Mouse (Mus musculus) layer of hippocampus, adult 9-10 months (tissue): ENCODE results near the gene Lrrc8b.

Experiments used
- DNase-seq: peaks from one replicate; pipeline ENCODE4 v3.0.0; 2022; ENCODE audit warnings: low spot score

Lrrc8b gene

GRCm38 (mm10) chr5:105418851-105419250 lies 3.3 kb downstream of the Lrrc8b start:
- no peak for DNase-seq

DNA sequence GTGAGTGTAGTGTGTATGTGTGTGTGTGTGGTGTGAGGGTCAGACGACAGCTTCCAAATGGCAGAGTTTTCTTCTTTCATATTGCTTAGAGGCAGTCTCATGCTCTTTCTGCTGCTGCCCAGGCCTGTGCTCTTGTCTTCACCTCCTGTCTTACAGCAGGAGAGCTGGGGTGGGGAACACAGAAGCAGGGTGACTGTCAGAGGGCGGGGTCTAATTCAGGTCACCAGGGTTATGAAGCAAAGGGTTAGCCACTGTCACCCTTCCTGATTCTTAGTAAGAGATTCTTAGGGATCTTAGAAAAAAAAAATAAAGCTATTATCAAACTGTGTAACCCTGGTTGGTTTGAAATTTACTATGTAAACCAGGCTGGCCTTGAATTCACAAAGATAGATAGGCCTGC lies 10.0 kb downstream of the Lrrc8b start:
- no peak for DNase-seq

- no peak for DNase-seq
Measured at GRCm38 (mm10) chr5:105427326-105427725, 11.8 kb downstream of the Lrrc8b start.

- DNase-seq, result no peak
Measured at GRCm38 (mm10) chr5:105428265-105428974, 12.8 kb downstream of the Lrrc8b start.

GRCm38 (mm10) chr5:105430148-105430547 lies 14.6 kb downstream of the Lrrc8b start:
- DNase-seq, result no peak

GRCm38 (mm10) chr5:105439608-105440007 lies 24.0 kb downstream of the Lrrc8b start:
- no peak for DNase-seq

- no peak for DNase-seq
Measured at GRCm38 (mm10) chr5:105440992-105441535, 25.5 kb downstream of the Lrrc8b start.

DNA sequence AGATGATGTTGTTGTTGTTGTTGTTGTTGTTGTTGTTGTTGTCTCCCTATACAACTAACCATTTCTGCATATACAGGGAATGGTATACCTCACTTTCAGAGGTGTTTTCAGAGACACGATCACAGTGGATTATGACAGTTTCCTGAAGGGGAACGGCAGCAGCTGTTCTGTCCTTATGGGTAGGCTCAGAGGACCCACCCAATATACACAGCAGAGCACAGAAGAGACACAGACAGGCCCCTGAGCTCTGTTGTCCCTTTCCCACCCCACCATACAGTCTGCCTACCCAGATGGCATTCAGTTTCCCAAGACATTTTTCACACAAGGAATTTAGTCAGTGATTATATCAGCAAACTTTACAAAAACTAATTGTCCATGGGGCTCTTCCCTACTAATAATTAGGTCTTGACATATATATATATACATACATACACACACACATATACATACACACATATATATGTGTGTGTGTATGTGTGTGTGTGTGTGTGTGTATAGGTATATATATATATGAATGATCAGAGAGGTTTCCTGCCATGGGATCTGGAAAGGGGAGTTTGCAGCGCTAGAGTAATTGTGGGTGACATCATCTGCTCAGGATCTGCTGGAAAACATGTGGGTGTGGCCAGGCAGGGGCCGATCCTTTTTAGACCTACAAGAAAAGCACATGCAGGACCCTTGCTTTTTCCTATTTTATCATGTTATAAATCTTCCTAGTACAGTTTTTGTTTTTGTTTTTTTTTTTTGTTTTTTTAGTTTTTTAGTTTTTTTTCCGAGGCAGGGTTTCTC lies 26.8 kb downstream of the Lrrc8b start:
- DNase-seq, result no peak

- no peak for DNase-seq
Measured at GRCm38 (mm10) chr5:105443057-105443815, 27.7 kb downstream of the Lrrc8b start.

GRCm38 (mm10) chr5:105445686-105446085 lies 30.1 kb downstream of the Lrrc8b start:
- no peak for DNase-seq

DNA sequence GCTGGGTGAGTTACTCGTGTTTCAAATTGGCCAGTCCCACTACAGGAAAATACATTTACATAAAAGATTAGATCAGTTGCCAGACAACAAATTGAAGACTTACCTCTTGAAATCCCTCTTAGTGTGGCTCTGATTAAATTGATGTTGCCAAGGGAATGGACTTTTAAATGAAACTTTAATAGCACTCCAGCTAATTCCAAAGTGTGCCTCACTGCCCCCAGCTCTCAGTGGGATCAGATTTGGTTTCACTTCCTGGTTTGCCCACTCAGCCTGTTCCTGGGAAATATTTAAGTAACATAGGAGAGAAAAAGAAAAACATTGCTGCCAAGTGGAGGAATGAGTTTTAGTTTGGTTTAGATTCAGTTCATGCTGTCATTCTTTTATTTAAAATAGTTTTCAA lies 38.5 kb downstream of the Lrrc8b start:
- DNase-seq, result no peak

GRCm38 (mm10) chr5:105459077-105459476 lies 43.5 kb downstream of the Lrrc8b start:
- DNase-seq, result no peak

DNA sequence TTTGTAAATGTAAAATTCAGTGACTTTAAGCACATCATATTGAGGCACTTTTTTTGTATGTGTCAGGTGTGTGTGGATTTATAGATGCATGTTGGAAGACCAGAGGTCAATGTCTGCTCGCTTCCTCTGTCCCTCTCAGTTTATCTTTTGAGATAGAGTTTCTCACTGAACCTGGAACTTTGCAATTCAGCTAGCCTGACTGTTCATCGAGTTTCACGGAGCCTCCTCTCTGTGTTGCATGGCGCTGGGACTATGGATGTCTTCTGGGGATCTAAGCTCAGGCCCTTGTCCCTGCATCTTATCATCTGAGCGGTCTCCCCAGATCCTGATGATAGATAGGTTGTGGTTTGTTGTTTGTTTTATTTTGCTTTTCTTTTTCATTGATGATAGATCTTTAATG lies 45.0 kb downstream of the Lrrc8b start:
- no peak for DNase-seq

- DNase-seq, result no peak
Measured at GRCm38 (mm10) chr5:105461076-105461475, 45.5 kb downstream of the Lrrc8b start.

GRCm38 (mm10) chr5:105464671-105465070 lies 49.1 kb downstream of the Lrrc8b start:
- DNase-seq, result no peak

DNA sequence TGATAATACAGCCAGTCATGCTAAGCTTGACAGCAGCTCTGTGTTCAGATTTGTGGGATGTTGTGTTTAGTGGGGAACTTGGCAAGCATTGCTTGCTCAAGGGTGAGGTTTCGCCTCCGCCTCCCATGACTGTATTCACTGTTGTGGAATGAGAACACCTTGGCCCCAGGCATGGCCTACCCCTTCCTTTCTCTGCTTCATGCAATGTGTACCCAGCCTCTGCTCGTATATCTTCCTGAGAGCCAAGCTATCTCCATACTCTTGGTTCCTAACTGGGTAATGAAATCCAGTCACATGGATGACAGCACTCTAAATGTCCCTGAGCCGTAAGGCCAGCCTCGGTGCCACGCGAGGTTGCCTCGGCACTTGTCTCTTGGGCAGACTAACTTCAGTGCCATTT lies 50.0 kb downstream of the Lrrc8b start:
- DNase-seq, result no peak

DNA sequence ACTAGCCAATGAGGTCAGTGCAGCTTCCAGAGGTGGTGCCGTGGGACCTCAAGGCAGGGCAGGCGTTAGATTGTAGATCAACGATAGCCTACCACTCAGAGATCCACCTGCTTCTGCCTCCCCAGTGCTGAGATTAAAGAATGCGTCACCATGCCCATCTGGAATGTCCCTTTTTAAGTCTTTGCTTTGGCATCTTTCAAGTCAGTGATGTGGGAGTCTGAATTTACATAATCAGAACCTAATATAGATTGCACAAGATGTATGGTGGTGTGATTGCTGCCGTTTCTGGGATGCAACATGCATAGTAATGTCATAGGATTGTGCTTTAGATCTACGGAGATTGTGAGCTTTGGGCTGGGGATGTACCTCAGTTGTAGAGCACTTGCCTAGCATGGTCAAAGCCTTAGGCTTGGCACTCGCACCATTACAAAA lies 50.9 kb downstream of the Lrrc8b start:
- DNase-seq, result no peak

DNA sequence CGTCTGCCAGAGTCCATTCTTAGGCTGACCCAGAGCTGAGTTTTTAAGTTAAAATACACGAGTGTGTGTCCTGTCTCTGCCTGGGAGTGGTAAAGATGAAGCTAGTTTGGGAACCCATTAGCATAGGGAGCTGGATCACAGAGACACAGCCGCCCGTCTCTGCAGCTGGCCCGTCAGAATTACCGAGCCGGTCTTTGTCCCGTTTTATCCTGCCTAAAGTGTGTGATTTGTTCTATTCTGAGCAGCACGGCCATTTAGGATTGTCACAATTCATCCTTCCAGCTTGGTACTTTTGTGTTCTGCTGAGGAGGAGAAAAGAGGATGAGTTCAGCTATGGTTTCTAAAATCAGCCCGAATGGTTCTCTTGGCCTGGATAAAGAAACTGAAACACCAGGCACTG lies 51.7 kb downstream of the Lrrc8b start:
- DNase-seq, result no peak

DNA sequence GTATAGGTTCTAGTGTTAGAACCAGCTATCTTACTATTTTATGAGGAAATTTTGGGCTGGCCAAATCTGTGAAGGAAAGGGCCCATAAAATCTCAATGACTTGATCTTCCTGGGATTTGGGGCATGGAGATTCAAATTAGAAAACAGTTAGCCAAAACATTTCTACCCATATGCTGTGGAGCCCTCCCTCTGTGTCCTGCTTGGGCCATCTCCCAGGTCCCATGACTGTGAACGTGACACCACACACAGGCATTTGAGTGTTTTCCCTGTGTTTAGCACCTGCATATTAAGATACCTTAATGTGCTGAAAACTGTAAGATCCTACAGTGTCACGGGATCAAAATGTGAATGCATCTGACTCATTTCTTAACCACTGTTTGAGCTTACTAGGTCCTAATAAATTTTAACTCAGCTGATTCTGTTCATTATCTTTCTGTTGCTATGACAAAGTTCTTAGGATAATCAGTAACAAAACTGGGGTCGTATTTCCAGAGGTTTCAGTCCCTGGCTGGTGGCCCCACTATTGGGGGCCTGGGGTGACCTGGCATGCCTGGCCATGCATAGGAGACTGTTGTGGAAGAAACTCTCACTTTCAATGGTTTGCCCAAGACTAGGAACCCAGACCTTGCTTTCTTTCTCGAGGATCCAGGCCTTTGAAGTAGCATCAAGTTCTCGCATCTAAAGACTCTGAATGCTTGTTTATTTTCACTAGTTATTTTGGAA lies 57.6 kb downstream of the Lrrc8b start:
- no peak for DNase-seq

DNA sequence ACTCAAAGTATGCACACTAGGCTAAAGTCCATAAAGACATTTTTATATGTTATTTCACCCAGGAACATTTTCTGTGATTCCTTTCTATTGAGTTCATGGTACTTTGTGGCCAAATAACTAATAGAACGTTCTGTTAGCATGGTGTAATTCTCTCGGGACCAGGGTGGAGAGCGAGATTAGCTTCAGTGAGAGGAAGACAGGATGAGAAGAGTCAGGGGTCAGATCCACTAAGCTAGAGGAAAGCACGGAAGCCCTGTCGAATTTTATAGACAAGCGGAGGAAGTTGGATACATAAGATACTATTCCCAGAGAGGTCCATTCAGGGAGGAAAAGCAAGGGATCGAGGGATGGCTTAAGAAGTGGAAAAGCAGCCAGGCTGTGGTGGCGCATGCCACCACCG lies 62.0 kb downstream of the Lrrc8b start:
- DNase-seq, result no peak

- no peak for DNase-seq
Measured at GRCm38 (mm10) chr5:105479673-105480072, 64.1 kb downstream of the Lrrc8b start.

DNA sequence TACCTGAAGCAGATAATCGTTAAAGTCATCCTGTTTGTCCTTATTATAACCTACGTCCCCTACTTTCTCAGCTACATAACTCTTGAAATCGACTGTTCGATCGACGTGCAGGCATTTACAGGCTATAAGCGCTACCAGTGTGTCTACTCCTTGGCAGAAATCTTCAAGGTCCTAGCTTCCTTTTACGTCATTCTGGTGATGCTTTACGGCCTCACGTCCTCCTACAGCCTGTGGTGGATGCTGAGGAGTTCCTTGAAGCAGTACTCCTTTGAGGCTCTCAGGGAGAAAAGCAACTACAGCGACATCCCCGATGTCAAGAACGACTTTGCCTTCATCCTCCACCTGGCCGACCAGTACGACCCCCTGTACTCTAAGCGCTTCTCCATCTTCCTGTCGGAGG lies 65.0 kb downstream of the Lrrc8b start:
- no peak for DNase-seq
